Mouse (Mus musculus): ENCODE results near the gene Magi2.

Magi2 gene

GRCm38 (mm10) chr5:20589731-20590130 lies 1362.9 kb downstream of the Magi2 start:
- DNase-seq (ENCODE audit: low spot score in 2 of 2) = no peak

DNA sequence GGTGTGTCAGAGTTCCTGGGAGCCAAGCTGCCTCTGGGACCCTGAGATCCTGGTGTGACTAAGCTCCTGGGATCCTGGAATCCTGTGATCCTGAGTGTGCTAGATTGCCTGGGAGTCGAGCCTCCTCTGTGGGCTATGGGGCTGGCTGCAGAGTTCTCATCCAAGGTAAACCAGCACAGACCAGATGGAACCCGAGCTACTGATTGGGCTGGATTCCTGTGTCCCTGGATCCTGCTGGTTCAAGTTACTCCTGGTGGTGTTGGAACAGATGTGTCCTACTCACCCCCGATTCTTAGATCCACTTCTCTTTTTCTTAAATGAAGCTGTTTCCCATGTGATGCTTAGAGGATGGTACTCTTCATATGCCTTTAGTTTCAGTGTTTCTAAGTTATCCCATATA lies 1371.4 kb downstream of the Magi2 start:
- no peak for DNase-seq (ENCODE audit: low spot score in 2 of 2)

- DNase-seq (ENCODE audit: low spot score in 2 of 2) = no peak
These were observed 1377.1 kb downstream of the Magi2 start for GRCm38 (mm10) chr5:20603756-20604469.

GRCm38 (mm10) chr5:20606497-20606896 lies 1379.7 kb downstream of the Magi2 start:
- no peak for DNase-seq (ENCODE audit: low spot score in 2 of 2)

- DNase-seq (ENCODE audit: low spot score in 2 of 2) = no peak
These were observed 1380.7 kb downstream of the Magi2 start for GRCm38 (mm10) chr5:20607503-20607902.

DNA sequence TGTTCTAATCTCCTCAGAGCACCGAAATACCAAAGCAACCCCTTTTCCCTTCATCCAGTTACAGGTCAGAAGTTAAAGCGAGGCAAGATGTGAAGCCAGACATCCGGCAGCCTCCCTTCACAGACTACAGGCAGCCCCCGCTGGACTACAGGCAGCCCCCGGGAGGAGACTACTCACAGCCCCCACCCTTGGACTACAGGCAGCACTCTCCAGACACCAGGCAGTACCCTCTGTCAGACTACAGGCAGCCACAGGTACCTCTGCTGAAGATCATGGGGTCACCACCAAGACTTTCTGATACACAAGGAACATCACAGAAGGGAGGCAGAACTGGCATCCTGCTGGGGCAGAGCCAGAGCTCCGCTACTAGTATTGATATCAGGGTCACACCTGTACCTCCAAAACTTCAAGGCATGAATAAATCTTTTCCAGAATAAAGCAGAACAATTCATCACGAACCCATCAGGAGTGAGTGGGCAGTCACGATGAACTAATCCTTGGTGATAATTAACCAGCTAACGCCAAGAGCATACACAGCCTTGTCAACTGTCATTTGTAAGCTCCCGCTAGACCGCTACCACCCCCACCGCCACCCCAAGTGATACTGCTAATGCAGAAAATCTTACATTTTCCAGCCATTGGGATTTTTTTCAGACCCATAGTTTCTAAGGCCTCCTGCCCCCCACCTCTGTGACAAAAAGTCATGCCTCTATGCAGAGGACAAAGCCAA lies 1382.5 kb downstream of the Magi2 start:
- no peak for DNase-seq (ENCODE audit: low spot score in 2 of 2)

GRCm38 (mm10) chr5:20610640-20611039 lies 1383.8 kb downstream of the Magi2 start:
- no peak for DNase-seq (ENCODE audit: low spot score in 2 of 2)

DNA sequence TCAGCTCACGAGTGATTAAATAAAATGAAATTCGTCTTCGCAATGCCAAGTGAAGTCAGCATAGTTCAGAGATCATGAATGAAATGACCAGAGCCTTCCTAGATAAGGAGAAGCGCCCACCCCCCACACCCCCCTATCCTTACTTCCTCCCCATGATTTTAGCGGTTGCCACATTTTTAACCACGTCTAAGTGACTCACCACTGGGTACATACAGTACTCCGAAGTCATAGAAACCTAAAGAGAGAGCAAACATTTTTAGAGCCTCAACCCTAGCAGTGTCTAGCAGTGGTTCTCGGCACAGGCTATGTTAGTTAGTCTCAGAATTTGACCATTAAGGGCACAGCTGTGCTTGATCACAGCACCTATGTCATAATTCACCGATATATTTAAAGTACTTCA lies 1385.8 kb downstream of the Magi2 start:
- DNase-seq (ENCODE audit: low spot score in 2 of 2) = no peak

GRCm38 (mm10) chr5:20614891-20615290 lies 1388.1 kb downstream of the Magi2 start:
- peak in 1 of 2 experiments; percentile 37 for DNase-seq (ENCODE audit: low spot score in 2 of 2)

- DNase-seq (ENCODE audit: low spot score in 2 of 2) = no peak
These were observed 1394.0 kb downstream of the Magi2 start for GRCm38 (mm10) chr5:20620596-20621511.

DNA sequence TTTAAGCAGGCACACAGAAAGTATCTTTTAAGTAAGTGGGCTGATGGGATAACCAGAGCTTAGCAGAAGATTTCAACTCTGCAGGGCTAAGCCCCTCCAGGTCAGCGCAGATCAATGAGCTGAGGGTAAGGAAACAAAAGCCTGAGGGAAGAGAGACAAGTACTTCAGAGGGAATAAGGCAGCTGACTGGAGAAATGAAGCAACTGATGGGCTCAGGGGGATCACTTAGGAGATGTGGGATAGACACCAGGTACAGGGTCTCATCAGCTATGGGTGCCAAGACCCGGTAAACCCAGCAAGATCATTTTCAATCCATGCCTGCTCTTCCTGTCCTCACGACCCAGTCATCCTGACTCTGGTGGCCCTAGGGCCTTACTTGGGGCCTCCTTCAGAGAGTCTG lies 1395.6 kb downstream of the Magi2 start:
- no peak for DNase-seq (ENCODE audit: low spot score in 2 of 2)

DNA sequence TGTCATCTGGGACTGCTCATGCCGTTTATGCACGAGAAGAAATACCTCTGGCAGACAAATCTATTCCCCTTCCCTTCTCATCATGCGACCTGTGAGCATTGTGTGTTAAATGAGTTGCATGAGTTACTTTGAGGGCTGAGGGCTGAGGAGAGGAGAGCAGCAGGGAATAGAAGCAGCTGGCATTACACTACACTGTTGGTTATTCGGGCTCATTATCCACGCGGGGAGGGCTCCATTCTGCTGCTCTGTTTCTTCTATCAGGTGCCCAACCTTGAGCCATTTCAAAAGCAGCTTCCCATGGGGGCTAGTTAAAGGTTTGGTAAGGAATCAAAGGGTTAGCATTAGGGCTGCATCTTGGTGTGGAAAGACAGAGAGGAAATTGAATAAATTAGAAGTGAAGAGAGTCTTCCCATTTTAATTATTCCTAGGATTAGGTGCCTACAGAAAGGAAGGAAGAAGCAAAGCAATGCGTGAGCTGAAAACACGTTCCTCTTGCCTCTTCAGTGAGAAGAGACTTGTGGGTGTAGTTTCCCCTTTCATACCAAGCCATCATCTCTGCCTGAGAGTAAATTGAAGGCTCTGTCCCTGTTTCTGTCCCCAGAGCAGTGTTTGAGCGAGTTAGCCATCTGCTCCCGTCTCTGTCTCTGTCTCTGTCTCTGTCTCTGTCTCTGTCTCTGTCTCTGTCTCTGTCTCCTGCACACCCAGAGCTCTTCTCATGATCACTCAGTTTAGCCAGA lies 1396.2 kb downstream of the Magi2 start:
- no peak for DNase-seq (ENCODE audit: low spot score in 2 of 2)

GRCm38 (mm10) chr5:20625117-20625516 lies 1398.3 kb downstream of the Magi2 start:
- DNase-seq (ENCODE audit: low spot score in 2 of 2) = no peak

DNA sequence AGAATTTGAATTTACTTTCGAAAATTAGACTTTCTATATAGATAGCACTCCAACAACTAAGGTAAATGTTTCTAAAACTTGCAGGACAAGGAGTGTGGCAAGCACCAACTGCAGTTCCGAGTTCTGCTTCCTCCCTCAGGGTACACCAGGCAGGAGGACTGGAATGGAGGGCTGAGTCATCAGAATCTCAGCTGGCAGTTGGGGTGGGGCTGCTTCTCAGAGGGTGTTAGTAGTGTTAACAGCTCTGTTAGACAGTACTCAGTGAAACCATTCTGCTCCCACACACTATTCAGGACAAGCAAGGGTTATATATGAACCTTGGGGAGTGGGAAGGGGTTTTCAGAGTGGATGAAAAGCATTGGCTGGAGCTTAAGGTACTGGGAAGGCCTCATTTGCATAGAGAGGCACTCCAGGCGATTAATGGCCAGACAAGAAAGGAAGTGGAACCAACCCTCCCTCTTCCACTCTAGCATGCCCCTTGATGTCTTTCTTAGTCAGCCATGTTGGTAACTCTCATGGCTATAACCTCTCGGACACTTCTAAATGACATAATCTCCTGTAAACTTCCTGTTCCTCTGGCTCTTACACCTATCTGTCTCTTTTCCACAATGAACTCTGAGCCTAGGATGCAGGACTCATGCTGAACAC lies 1402.2 kb downstream of the Magi2 start:
- DNase-seq (ENCODE audit: low spot score in 2 of 2) = peak; percentile 61

DNA sequence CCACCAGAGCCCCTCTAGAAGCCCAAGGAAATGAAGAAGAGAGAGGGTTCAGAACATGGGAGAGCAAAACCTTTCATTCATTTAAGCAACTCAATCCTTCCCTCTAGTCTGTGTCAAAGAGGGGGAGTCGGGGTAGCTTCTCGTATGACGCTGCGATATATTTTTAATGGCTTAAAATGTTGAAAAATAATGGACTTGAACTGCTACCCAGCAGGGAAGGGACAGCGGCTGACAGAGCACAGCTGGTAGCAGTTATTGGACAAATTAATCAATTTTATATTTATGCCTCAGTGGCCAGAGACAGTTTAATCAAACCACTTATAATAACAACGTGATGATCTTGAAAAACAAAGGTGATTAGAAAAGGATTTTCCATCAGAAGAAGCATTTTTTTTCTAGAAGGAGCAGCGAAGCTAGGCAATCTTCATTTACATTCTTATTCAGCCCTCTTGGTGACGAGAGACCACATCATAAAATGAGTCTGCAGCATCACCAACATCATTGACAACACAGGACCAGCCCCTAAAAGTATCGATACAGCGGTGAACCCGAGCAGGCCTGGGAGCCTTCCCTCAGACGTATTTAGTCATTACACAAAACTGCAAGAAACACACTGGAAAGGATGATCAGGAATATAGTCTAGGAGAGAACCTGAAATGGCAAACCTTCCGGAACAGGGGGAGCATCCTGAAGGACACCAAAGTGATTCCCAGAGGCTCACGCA lies 1407.4 kb downstream of the Magi2 start:
- DNase-seq (ENCODE audit: low spot score in 2 of 2) = no peak

DNA sequence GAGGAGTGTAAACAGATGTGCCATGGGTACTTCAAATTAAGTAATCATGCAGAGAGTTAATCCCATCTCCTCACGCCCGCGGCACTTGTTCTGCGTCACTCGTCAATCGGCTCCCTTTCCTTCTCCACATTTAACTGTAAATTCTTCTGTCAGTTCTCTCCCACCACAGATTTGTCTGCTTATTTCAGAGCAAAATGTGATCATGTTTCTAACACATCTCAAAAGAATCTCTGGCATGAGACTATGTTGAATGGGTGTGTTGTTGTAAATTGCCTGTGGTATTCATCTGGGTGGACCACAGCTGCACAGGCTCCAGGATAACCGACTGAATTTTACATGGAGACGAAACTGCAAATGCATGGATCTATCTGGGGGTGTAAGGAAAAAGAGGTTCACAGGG lies 1408.0 kb downstream of the Magi2 start:
- DNase-seq (ENCODE audit: low spot score in 2 of 2) = peak in 1 of 2 experiments; percentile 26

GRCm38 (mm10) chr5:20637300-20637989 lies 1410.6 kb downstream of the Magi2 start:
- peak in 1 of 2 experiments; percentile 51 for DNase-seq (ENCODE audit: low spot score in 2 of 2)

- peak in 1 of 2 experiments; percentile 34 for DNase-seq (ENCODE audit: low spot score in 2 of 2)
These were observed 1415.4 kb downstream of the Magi2 start for GRCm38 (mm10) chr5:20642196-20642595.

- no peak for DNase-seq (ENCODE audit: low spot score in 2 of 2)
These were observed 1416.9 kb downstream of the Magi2 start for GRCm38 (mm10) chr5:20643741-20644140.

GRCm38 (mm10) chr5:20646947-20647346 lies 1420.1 kb downstream of the Magi2 start:
- no peak for DNase-seq (ENCODE audit: low spot score in 2 of 2)
